Mouse (Mus musculus): Measurements from ENCODE around the gene Snx9.

The Snx9 gene

DNA sequence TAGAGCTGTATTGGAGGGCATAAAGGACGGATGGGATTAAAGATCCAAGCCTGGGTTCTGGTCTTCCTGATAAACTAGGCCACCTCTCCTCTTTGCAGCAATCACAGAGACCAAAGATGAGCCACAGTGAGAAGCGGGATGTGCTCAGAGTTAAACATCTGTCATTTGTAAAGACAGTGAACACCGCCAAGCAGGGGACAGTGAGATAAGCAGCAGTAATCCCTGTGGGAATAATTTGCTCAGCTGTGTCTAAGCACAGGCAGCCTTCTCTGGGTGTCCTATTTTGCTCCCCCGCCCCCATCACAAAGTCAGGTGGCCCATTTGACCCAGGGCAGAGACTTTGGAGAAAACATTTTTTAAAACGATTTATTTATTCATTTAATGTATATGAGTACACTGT lies 125.6 kb downstream of the Snx9 start:
- no peak for DNase-seq (ENCODE audit: low read depth, low spot score)

DNA sequence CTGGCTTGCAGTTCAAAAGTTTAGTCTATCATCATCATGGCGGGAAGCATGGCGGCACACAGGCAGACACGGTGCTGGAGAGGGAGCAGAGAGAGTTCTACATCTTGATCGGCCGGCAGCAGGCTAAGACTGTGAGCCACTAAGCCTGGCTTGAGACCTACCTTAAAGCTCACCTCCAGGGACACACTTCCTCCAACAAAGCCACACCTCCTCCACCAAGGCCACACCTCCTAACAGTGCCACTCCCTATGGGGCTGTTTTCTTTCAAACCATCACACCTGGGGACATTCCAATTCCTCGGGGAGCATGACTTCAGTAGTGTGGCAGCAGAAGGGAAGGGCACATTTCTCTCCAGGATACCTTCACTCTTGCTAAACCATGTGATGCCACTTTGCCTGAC lies 127.4 kb downstream of the Snx9 start:
- DNase-seq (ENCODE audit: low read depth, low spot score): peak; percentile 66

DNA sequence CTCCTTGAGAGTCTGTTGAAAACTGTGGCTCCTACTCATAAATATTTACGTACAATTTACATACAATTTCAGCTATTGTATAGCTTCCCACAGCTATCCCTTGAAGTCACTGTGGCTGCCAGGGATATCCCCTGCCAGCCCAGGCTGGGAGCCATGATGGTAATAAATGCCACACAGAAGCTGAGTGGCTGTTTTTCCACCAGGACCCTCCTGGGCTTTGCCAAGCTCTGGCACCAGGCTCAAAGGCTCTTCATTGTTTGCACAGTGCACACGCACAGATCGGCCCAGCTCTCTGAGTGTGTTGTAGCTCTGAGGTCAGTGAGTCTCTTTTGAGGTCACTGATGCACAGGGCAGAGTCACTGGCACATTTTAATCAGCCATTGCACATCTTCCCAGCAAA lies 128.1 kb downstream of the Snx9 start:
- DNase-seq (ENCODE audit: low read depth, low spot score): no peak

DNA sequence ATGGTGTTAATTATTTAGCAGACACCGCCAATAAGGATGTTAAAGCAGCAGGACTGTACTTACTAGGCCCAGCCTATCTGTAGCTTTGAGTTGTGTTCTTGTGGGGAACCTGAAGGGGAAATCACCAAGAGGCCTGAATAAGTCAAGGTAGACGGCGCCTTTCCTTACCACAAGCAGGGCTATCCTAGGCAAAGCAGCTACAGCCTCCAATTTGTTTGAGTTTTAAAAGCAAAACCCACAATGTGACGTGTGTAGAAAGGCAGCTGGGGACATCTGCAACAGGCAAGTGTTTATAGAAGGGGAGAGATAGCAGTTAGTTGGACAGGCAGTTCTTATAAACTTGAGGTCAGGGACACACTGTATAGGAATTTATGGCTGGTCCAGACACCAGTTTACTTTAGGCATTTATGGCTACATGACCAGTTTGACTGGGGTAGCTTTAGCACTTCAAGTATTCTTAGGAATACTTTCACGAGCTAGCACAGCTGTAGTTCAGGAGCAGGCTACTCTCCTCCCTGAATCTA lies 129.2 kb downstream of the Snx9 start:
- no peak for DNase-seq (ENCODE audit: low read depth, low spot score)

DNA sequence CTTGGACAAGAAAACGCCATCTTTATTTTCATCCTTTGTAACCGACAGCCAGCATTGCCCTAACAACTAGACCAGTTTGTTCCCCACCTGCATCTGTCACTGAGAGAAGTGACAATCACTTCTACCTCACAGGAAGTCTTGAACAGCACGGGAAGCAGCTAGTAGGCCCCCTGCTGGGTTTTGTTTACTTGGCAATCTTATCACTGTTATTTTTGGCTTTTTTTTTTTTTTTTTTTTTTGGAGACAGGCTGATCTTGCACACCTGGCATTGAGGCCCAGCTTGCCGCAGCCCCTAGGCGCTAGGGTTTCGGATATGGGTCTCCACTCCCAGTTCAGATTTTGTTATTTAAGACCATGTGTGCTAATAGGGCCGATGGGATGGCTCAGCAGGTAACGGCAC lies 132.4 kb downstream of the Snx9 start:
- no peak for DNase-seq (ENCODE audit: low read depth, low spot score)

DNA sequence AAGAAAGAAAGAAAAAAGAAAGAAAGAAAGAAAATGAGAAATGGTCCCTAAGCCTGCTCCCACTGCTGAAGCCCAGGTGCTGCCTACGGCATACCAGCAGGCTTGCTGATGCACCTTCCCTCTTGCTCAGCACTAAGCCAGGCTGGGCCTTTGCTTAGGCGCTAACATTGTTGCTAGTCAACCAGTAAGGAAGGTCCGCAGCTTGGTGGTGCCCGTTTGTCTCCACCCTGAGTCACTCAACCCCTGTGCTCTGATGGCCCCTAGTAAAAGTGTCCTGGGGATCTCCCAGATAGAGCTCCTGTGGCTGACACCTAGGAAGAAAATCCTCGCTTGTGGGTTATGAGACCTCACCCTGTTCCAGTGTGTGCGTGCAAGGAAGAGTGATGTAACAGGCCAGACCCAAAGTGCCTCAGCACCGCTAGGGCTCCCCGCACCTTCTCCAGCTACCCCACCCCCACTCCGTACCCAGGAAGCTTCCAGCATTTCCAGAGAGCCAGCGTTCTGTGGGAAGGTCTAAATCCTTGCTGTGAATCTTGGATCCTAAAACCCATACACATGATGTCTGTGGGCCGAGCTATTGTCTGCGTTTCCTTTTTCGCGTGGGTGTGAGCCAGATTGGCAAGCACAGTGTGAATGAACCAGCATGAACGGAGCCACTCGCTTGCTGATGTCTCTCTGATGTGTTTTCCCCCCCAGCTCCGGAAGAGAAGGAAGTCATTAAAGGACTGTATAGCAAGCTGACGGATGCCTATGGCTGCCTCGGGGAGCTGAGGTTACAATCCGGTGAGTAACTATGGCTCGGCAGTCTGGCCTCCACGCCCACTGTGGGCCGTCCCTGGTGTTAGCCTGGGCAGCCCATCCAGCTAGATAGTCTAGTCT lies 134.2 kb downstream of the Snx9 start:
- peak; percentile 49 for DNase-seq (ENCODE audit: low read depth, low spot score)

DNA sequence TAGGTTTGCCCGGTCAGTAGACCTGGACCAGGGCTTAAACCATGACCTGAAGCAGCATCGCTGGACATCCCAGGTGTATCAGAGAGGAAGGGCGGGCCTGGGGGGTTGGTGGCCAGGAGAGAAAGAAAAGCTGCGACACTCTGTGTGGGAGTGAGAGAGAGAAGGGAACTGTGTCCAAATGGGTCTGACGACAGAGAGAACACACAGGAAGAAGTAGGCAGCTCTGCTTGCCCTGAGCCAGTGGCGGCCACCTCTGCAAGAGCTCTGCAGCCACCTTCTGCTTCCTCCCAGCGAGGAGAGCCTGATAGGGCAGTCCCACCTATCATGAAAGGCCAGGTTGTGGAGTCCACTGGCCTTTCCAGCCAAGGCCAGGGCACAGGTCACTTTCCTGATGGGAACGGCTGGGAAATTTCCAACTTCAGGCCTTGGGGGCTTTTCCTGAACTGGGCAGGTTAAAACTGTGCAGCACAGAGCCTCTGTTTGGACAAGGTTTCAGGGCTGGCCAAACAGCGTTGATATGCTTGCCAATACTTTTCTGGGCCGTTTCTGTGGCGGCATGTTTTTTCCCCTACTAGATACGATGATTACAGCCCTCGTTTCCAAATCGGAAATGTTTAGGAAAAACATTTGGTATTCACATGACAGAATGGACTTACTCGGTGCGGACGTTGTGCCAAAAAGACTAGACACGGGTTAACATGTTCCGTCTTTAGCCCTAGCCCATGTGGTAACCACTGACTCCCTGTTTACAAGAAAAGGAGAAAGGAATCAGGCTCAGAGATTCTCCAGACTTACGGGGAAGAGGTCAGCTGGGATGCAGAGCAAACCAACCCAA lies 135.3 kb downstream of the Snx9 start:
- no peak for DNase-seq (ENCODE audit: low read depth, low spot score)

DNA sequence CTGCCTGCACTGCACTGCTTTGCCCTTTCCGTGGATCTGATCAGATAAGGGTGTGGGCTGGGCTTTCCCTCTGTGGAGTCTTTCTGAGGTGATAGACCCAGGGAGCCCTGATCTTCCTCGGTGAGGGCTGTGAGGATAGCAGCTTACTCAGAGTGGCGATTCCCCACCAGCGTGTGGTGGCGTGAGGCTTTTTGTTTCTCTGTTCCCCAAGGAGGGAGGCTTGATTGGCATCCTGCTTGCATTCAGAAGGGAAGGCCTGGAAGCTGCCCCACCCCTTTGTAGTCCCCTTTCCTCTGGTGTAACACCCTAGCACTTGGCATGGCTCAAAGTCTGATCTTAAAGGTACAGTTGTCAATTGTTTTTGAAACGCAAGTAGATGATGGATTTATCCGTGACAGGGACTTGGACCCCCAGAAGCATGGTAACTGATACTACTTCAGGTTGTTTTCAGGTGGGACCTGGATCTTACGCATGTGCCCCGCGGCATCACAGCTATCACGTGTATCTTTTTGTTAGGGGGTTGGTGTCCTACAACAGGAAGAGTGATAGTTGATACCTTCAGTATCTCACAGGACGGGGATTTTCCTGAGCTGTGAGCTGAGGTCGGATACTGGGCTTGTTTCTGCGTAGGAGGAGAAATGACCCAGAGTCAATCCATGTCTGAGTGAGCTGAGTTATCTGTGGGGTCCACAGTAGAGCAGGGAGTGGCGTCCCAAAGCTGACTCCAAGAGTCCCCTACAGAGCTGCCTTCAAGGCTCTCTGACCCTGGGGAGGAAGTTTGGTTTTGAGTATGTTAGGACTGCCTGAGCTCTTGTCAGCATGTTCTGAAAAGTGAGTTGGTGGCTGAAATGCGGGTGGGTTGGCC lies 136.2 kb downstream of the Snx9 start:
- peak; percentile 41 for DNase-seq (ENCODE audit: low read depth, low spot score)

DNA sequence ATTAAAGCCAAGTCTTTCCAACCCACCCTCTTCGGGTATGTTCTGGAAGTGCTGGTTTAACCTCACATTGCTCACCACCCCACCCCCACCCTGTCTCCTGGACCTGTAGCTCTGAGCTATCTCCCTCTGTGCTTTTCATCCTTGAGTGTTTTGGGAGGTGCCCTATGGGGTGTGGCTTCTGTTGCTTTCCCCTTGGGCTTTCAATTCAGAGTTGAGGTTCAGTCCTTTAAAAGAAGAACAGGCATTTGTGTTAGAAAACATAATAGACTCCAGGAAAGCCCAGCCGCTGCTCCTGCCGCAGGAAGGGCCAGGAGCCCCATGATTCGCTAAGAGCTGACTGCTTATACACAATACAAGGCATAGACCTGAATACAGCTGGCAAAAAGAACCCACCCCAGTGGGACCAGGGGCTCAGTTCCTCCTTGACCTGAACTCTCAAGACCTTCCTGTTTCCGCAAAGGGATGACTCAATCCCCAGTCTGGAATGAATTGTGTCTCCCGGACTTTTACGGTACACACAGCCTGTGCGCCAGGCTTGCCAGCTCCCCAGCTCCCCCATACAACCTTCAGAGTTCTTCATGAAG lies 136.9 kb downstream of the Snx9 start:
- DNase-seq (ENCODE audit: low read depth, low spot score): peak; percentile 62

DNA sequence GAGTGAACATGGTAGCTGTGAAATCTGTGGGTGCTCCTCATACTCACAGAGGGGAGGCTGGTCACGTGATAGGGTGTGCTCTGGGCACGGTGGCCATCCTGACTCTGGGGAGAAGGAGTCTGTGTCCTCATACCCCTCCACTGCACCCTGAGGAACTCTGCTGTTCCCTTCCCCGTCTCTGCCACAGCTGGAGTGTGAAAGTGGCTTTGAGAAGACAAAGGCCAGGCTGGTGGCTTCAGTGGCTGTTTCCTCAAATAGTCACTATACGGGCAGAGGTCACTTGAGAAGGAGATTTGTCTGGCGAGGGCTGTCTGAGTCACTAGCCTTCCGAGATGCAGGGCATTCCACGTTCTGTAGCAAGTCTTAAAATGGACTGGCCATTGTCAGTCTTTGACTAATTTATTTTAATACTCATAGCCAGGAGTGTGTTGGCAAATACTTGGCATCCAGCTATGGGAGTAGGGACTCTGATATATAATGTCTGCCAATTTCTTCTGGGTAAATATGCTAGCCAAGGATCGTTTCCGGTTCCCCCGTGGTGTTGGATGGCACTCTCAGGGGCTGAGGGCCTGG lies 137.5 kb downstream of the Snx9 start:
- DNase-seq (ENCODE audit: low read depth, low spot score): no peak

DNA sequence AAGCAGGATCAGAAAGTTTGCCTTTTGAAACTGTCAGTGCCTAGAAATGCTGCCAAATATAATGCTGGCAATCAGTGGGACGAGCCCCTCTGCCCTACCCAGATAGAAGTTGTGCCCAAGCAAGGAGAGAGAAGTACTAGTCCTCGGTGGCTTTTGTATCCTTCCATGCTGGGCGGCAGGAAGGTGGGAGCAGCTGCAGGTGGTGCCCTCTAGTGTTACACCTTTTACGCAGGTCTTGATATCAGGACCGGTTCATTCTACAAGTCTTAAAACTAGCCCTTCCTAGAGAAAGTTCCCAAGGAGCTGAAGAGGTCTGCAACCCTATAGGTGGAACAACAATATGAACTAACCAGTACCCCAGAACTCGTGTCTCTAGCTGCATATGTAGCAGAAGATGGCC lies 139.7 kb downstream of the Snx9 start:
- DNase-seq (ENCODE audit: low read depth, low spot score): peak; percentile 51
